In the genomic region with DNA sequence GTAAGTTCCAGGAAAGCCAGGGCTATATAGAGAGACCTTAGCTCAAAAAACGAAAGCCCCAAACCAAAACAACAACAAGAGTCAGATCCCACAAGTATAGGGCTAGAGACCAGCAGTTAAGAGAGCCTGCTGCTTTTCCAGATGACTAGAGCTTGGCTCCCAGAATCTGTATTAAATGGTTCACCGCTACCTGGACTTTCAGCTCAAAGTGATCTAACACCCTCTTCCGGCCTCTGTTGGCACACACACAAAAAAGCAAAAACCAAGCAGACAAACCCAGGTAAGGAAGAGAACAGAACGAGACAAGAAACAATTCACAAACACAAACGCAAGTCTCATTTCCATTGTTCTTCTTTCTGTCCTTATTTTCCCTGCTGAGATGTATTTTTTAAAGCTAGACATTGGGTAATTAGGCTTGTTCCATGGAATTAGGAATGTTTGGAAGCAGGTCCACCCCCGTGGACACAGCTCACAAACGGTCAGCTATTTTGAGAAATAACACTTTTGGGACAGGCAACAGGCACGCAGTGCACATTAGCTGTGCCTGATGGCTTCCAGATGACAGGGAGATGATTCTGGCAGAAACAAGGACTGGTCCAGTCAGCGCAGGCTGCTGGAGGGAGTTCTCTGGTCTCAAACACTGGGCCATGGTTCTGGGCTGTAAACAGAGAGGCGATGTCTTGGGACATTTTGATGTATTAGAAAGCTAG, we compare ENCODE assay signal across 13 mouse cellular contexts. TPM values are rescaled to one million over a fixed set of nuclear protein-coding genes. Genes with fewer than 3 reads are reported as not detected.
A peak's percentile ranks its signal among the peaks of the same experiment; 100 is the strongest.
DNase-seq lines count a peak whose midpoint lies in the region; ATAC-seq and TF ChIP-seq lines count a peak whose summit lies in the region.
"Had no signal": no experiment of that assay in that cellular context is flagged by ENCODE, and none has a peak within 500 bp of the region (broad histone marks: within the 10 kb centered on the region; RNA-seq: fewer than 3 reads in every experiment).

No protein-coding gene starts in this region.

- no peaks in the 10 kb centered on the region for H3K9me3 ChIP-seq in kidney, embryonic 15.5 days (replicated peaks)
- no peaks in the 10 kb centered on the region for H3K9me3 ChIP-seq in lung, postnatal 0 days (ENCODE audit: low read length)
- no peaks in the 10 kb centered on the region for H3K9me3 ChIP-seq in hindbrain, embryonic 13.5 days
- H3K9me3 ChIP-seq: embryonic facial prominence, embryonic 12.5 days; liver, embryonic 12.5 days had no signal

- DNase-seq in embryo, embryonic 11 days: peak; percentile 53
- peak; percentile 57 for DNase-seq in heart, adult 8-10 months (ENCODE audit: low spot score)
- DNase-seq in lung, postnatal 0 days (ENCODE audit: low spot score): peak; percentile 93
- no peak for DNase-seq in frontal cortex, adult 2 months (ENCODE audit: extremely low spot score in 1 of 2, low spot score in 1 of 2)
- DNase-seq: adrenal gland, adult 2 months had no signal

- 42% methylated on average over 10 of the region's 10 CpGs for WGBS in kidney, embryonic 15.5 days
- 49% methylated on average over 10 of the region's 10 CpGs for WGBS in lung, postnatal 0 days
- WGBS in hindbrain, embryonic 13.5 days: 71% methylated on average over 10 of the region's 10 CpGs

- H3K4me2 ChIP-seq in kidney, embryonic 15.5 days: no peak overlapping the region
- H3K4me2 ChIP-seq in lung, postnatal 0 days (replicated peaks; ENCODE audit: low read depth, low read length): no peak overlapping the region
- H3K4me2 ChIP-seq in hindbrain, embryonic 13.5 days: no peak overlapping the region
- H3K4me2 ChIP-seq: embryonic facial prominence, embryonic 12.5 days; liver, embryonic 12.5 days had no signal

- no peak overlapping the region for H3K9ac ChIP-seq in kidney, embryonic 15.5 days
- no peak overlapping the region for H3K9ac ChIP-seq in lung, postnatal 0 days (replicated peaks; ENCODE audit: low read depth)
- H3K9ac ChIP-seq in hindbrain, embryonic 13.5 days: no peak overlapping the region
- H3K9ac ChIP-seq: embryonic facial prominence, embryonic 12.5 days; liver, embryonic 12.5 days had no signal

- H3K27me3 ChIP-seq in kidney, embryonic 15.5 days: no peaks in the 10 kb centered on the region
- H3K27me3 ChIP-seq in lung, postnatal 0 days (replicated peaks; ENCODE audit: insufficient read depth, low read length): no peaks in the 10 kb centered on the region
- H3K27me3 ChIP-seq in hindbrain, embryonic 13.5 days: no peaks in the 10 kb centered on the region
- H3K27me3 ChIP-seq: embryonic facial prominence, embryonic 12.5 days; liver, embryonic 12.5 days had no signal

- H3K4me1 ChIP-seq in kidney, embryonic 15.5 days: peaks cover 34% of the 10 kb centered on the region
- H3K4me1 ChIP-seq in lung, postnatal 0 days (ENCODE audit: insufficient read depth, low read depth, low read length): no peaks in the 10 kb centered on the region; the same call in 1 of the 2 replicates
- no peaks in the 10 kb centered on the region for H3K4me1 ChIP-seq in hindbrain, embryonic 13.5 days (replicated peaks)

- peak overlapping the region; percentile 19; the same call in 1 of the 2 replicates for H3K27ac ChIP-seq in kidney, embryonic 15.5 days
- peak overlapping the region; percentile 62 for H3K27ac ChIP-seq in lung, postnatal 0 days (ENCODE audit: low read length)
- no peak overlapping the region for H3K27ac ChIP-seq in hindbrain, embryonic 13.5 days
- H3K27ac ChIP-seq: embryonic facial prominence, embryonic 12.5 days; liver, embryonic 12.5 days had no signal

- H3K4me3 ChIP-seq in kidney, embryonic 15.5 days (replicated peaks): no peak overlapping the region
- H3K4me3 ChIP-seq in lung, postnatal 0 days (ENCODE audit: low read depth, low read length): no peak overlapping the region
- H3K4me3 ChIP-seq in hindbrain, embryonic 13.5 days: no peak overlapping the region
- H3K4me3 ChIP-seq: embryonic facial prominence, embryonic 12.5 days; liver, embryonic 12.5 days had no signal

- TF ChIP-seq CTCF in lung, postnatal 0 days (IDR thresholded peaks at IDR 0.05): no peak

- peak; percentile 37; the same call in 1 of the 2 replicates for ATAC-seq in kidney, embryonic 15.5 days (replicated peaks; ENCODE audit: low FRiP score)
- peak; percentile 86 for ATAC-seq in lung, postnatal 0 days
- no peak for ATAC-seq in inflammation-experienced regulatory T-cells, adult 6 months
- no peak for ATAC-seq in hindbrain, embryonic 13.5 days (ENCODE audit: low FRiP score)
- no peak for ATAC-seq in erythroblast, adult 5-6 weeks (replicated peaks; ENCODE audit: low FRiP score, poor library complexity, severe bottlenecking)
- ATAC-seq: liver, embryonic 12.5 days had no signal

- H3K36me3 ChIP-seq in kidney, embryonic 15.5 days: no peaks in the 10 kb centered on the region
- H3K36me3 ChIP-seq in lung, postnatal 0 days (ENCODE audit: insufficient read depth, low read length): no peaks in the 10 kb centered on the region
- H3K36me3 ChIP-seq in hindbrain, embryonic 13.5 days: no peaks in the 10 kb centered on the region
- H3K36me3 ChIP-seq: embryonic facial prominence, embryonic 12.5 days had no signal

- TF ChIP-seq EP300 in lung, postnatal 0 days (IDR thresholded peaks at IDR 0.05): peak; percentile 97

RNA-seq across cellular contexts. Expression of a gene that starts 33.9 kb away (rescaled TPM):
- total RNA-seq in heart, adult 8-10 months (2022): not detected
- polyA plus RNA-seq in kidney, embryonic 15.5 days (2015; fragmentation: Nextera tagmentation; extraction: Ambion mirVana): 1.4 and 3.6 TPM in 2 replicates
- 0.05 and 0.11 TPM in 2 replicates for polyA plus RNA-seq in lung, postnatal 0 days (2015; fragmentation: Nextera tagmentation; extraction: Ambion mirVana)
- not detected for polyA plus RNA-seq in inflammation-experienced regulatory T-cells, adult 6 months (2017; shearing (Covaris generic))
- not detected in 2 replicates for polyA plus RNA-seq in hindbrain, embryonic 13.5 days (2015; fragmentation: Nextera tagmentation; extraction: Ambion mirVana)
- not detected in 2 replicates for total RNA-seq in erythroblast, adult 5-6 weeks (2015; ENCODE audit: low replicate concordance)
- total RNA-seq in erythroblast, adult 5-6 weeks (2017; ENCODE audit: low replicate concordance): not detected in 2 replicates
- 0.11 and 0.24 TPM in 2 replicates for polyA plus RNA-seq in frontal cortex, adult 2 months (2012; rRNA removed)
- total RNA-seq: heart, postnatal 36 days; neutrophil, adult 5-6 weeks had no signal

Comparison
In these comparisons a context has a peak if more than half of its experiments do, and no peak if none do; other contexts are left out.
1. DNase-seq: peak in embryo, embryonic 11 days (single experiment), heart, adult 8-10 months (single experiment) and lung, postnatal 0 days (single experiment); none in frontal cortex, adult 2 months (0 of 2).
2. ATAC-seq: peak in kidney, embryonic 15.5 days (single experiment) and lung, postnatal 0 days (single experiment); none in inflammation-experienced regulatory T-cells, adult 6 months (single experiment), hindbrain, embryonic 13.5 days (single experiment) and erythroblast, adult 5-6 weeks (single experiment).